Mouse (Mus musculus): ENCODE measurements around the gene Selenok.
A peak's percentile ranks its signal among the peaks of the same experiment; 100 is the strongest.

Gene Selenok

GRCm38 (mm10) chr14:29996000-29996751 is 28.1 kb downstream of the Selenok start:
- no peak for DNase-seq

GRCm38 (mm10) chr14:29997345-29997744 is 29.2 kb downstream of the Selenok start:
- no peak for DNase-seq

- DNase-seq = no peak
Measured at GRCm38 (mm10) chr14:29998747-29999474, 30.8 kb downstream of the Selenok start.

- DNase-seq = no peak
Measured at GRCm38 (mm10) chr14:29999475-29999811, 31.3 kb downstream of the Selenok start.

GRCm38 (mm10) chr14:30008733-30009575 is 40.8 kb downstream of the Selenok start, which contains the start of the genes Il17rb and Chdh:
Gene Il17rb, minus strand, starts transcription at chr14:30008896.
Gene Chdh, plus strand, starts transcription at chr14:30009023.
- DNase-seq = peak; percentile 69 to 75

- DNase-seq = peak; percentile 82 to 89
Measured at GRCm38 (mm10) chr14:30009864-30010560, 41.9 kb downstream of the Selenok start.

- DNase-seq = no peak
Measured at GRCm38 (mm10) chr14:30011886-30012560, 43.9 kb downstream of the Selenok start.

GRCm38 (mm10) chr14:30014487-30014886 is 46.4 kb downstream of the Selenok start:
- no peak for DNase-seq

- no peak for DNase-seq
Measured at GRCm38 (mm10) chr14:30015008-30015407, 46.9 kb downstream of the Selenok start.

- DNase-seq = no peak
Measured at GRCm38 (mm10) chr14:30016666-30017065, 48.6 kb downstream of the Selenok start.

GRCm38 (mm10) chr14:30017794-30018462 is 49.8 kb downstream of the Selenok start:
- DNase-seq = no peak

- no peak for DNase-seq
Measured at GRCm38 (mm10) chr14:30018463-30018801, 50.3 kb downstream of the Selenok start.

GRCm38 (mm10) chr14:30018846-30019245 is 50.7 kb downstream of the Selenok start:
- DNase-seq = no peak

GRCm38 (mm10) chr14:30019375-30019774 is 51.3 kb downstream of the Selenok start:
- no peak for DNase-seq

GRCm38 (mm10) chr14:30019792-30020575 is 51.9 kb downstream of the Selenok start:
- no peak for DNase-seq

- no peak for DNase-seq
Measured at GRCm38 (mm10) chr14:30022471-30022870, 54.4 kb downstream of the Selenok start.

- no peak for DNase-seq
Measured at GRCm38 (mm10) chr14:30024387-30024786, 56.3 kb downstream of the Selenok start.
